Mouse (Mus musculus) layer of hippocampus, adult 2 months (tissue): ENCODE measurements at regions not wholly inside any gene's neighbourhood (a gene's known extent, or its start where the extent isn't known, plus 50 kb on each side); places are given as distances from the start of the nearest gene placed in this dataset.

Experiments
- DNase-seq, 2 experiments: peaks; one replicate each; pipeline ENCODE4 v3.0.0; 2022; ENCODE audit warnings: low spot score in 2 of 2
- H3K27ac ChIP-seq: fragments of 200-600 bp; 2 replicates; pipeline ENCODE4 v1.8.1; 2022
- H3K4me3 ChIP-seq: fragments of 200-600 bp; 2 replicates; pipeline ENCODE4 v1.8.1; 2022; ENCODE audit warnings: mild to moderate bottlenecking
- CTCF ChIP-seq: fragments of 200-600 bp; conservative IDR thresholded peaks from 2 replicates; pipeline ENCODE4 v1.8.1; 2022; ENCODE audit warnings: antibody characterized with exemption, mild to moderate bottlenecking, moderate library complexity

- TF ChIP-seq CTCF: no peak
- no peak for DNase-seq
- Histone ChIP-seq H3K27ac (no peak overlapping the region), H3K4me3 (no peak overlapping the region)
These were observed 532.7 kb downstream of the Tns1 start for GRCm38 (mm10) chr1:73591342-73592099.

DNA sequence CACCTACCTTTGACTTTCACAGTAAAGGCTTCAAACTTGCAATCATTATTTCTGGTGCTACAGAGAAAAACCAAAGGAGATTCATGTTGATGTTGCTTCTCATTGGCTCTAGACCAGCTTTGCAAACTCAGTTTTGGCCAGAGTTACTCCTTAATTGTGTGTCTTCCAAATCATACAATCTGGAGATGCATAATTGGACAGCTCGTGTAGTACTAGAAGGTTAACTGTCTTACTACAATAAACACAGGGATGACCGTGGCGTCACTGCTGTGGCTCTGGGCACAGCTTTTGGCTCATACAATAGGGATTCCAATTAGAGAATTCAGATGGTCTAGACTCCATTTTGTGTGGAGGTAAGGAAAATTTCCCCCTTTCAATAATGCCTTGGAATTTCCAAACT, 544.6 kb downstream of the Tns1 start:
- TF ChIP-seq CTCF: no peak
- no peak overlapping the region for H3K4me3 ChIP-seq
- no peak for DNase-seq
- no peak overlapping the region for H3K27ac ChIP-seq

DNA sequence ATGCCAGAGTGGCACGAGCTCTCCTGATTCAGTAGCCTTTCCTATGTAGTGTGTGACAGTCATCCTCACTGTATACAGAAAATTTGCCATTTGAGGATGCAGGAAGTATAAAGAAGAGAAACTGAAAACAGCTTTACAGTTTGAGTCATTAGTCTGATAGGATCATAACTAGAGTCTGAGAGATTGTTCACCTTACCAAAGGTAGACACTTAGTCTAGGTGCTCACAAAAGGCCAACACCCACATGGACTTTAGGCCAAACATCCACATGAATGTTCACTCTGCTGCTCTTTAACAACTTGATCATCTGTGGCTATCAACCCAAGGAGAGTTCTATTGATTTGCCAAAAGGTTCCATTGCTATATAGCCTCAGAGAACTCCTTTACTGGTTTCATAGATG, 547.2 kb downstream of the Tns1 start:
- no peak overlapping the region for H3K27ac ChIP-seq
- no peak for DNase-seq

GRCm38 (mm10) chr1:73575694-73576093, 548.6 kb downstream of the Tns1 start:
- Histone ChIP-seq H3K27ac (no peak overlapping the region), H3K4me3 (no peak overlapping the region)
- DNase-seq: no peak
- no peak for TF ChIP-seq CTCF

More for the DNA sequence above, 547.2 kb downstream of the Tns1 start:
- no peak overlapping the region for H3K4me3 ChIP-seq
- TF ChIP-seq CTCF: no peak

GRCm38 (mm10) chr1:73570944-73571343, 553.3 kb downstream of the Tns1 start:
- no peak for TF ChIP-seq CTCF
- DNase-seq: no peak
- Histone ChIP-seq H3K4me3 (no peak overlapping the region), H3K27ac (no peak overlapping the region)

DNA sequence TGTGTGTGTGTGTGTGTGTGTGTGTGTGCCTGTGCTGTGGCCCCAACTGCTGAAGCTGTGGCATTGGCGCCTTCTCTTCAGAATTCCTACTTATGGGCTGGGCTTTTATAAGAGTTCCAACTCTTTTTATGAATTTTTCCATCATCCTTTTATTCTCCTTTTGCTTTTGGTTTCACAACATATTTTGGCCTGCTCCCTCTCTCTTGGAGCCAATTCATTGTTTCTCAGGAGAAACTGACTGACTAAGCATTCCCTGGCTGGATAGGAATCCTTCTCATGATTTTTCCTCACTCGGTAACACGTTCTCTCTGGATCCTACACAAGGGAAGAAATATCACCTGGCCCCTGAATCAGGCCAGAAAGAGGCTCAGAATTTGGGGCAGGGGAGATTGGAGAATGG, 551.1 kb upstream of the Tnp1 start:
- Histone ChIP-seq H3K27ac (no peak overlapping the region), H3K4me3 (no peak overlapping the region)
- TF ChIP-seq CTCF: no peak
- DNase-seq: no peak

- no peak for DNase-seq
- Histone ChIP-seq H3K27ac (no peak overlapping the region), H3K4me3 (no peak overlapping the region)
- no peak for TF ChIP-seq CTCF
These were observed 544.9 kb upstream of the Tnp1 start for GRCm38 (mm10) chr1:73560594-73560993.

DNA sequence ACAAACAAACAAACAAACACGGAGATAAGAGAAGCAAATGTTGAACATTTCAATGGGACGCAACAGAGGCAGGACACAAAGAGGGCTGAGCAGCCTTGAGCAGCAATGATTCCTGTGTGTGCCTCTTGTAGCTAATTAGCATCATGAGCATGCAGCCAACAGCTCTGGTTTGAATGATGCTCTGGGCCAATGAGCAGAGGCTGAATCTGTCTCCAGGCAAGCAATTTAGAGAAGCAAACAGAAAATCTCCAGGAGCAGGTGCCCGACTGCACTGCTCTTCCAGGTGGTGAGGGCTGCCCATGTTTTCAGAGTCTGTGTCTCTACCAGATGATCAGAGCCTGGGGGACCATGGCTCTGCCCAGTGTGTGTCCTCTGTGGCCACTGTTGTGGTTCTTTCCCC, 532.2 kb upstream of the Tnp1 start:
- Histone ChIP-seq H3K4me3 (no peak overlapping the region), H3K27ac (no peak overlapping the region)
- peak in 1 of 2 experiments; percentile 14 for DNase-seq
- TF ChIP-seq CTCF: no peak

- no peak for TF ChIP-seq CTCF
- no peak for DNase-seq
- no peak overlapping the region for H3K4me3 ChIP-seq
- no peak overlapping the region for H3K27ac ChIP-seq
These were observed 529.7 kb upstream of the Tnp1 start for GRCm38 (mm10) chr1:73545401-73545800.

GRCm38 (mm10) chr1:73541371-73541770, 525.7 kb upstream of the Tnp1 start:
- TF ChIP-seq CTCF: no peak
- Histone ChIP-seq H3K27ac (no peak overlapping the region), H3K4me3 (no peak overlapping the region)
- no peak for DNase-seq

DNA sequence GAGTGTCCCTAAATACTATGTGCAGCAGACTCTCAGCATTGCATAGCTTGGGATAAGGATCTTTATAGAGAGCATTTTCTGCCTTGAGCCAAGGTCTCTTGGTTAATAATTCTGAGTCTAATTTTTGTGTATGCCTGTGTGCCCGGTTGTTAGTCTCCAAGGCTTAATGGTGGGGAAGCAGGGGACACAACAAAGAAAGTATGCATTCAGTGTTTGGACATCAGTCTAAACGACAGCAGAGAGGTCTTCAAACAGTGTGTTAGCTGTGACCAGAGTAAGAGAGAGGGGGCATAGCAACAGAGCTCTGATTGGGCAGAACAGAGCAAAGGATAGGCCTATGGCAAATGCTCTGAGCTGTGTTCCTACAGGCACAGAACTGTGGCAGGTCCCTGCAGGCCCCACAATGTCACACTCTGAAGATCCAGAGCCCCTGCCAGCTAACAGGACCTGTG, 522.7 kb upstream of the Tnp1 start:
- no peak for DNase-seq
- no peak overlapping the region for H3K27ac ChIP-seq

DNA sequence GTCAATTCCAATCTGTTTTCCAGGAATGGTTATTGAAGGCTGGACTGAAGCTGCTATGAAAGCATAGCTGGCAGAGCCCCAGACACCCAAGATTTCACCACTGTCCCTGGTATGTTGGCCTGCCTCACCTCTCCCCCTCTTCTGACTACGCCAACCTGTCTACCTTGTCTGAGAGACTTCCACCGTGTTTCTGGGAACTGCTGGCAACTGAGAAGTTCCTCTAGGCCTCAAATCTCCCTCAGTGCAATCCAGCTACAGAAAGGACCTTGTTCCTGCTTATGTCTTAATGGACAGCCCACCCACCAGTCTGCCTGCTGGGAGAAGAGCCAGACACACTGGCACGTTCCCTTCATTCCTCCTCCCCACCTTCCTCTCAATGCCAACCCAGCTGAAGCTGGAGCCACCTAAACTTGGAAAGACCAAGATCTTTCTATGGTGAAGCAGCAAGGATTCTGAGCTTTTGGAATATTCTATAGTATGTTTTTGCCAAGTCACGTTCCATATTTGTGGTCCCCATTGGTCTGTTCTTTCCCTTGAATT, 520.1 kb upstream of the Tnp1 start:
- no peak for TF ChIP-seq CTCF
- DNase-seq: no peak
- H3K27ac ChIP-seq: no peak overlapping the region
- H3K4me3 ChIP-seq: no peak overlapping the region

More for the DNA sequence above, 522.7 kb upstream of the Tnp1 start:
- TF ChIP-seq CTCF: no peak
- no peak overlapping the region for H3K4me3 ChIP-seq

- TF ChIP-seq CTCF: no peak
- Histone ChIP-seq H3K27ac (no peak overlapping the region), H3K4me3 (no peak overlapping the region)
- DNase-seq: no peak
These were observed 517.8 kb upstream of the Tnp1 start for GRCm38 (mm10) chr1:73533526-73533925.

GRCm38 (mm10) chr1:73532316-73532715, 516.6 kb upstream of the Tnp1 start:
- no peak for DNase-seq
- TF ChIP-seq CTCF: no peak
- H3K27ac ChIP-seq: no peak overlapping the region
- no peak overlapping the region for H3K4me3 ChIP-seq

- H3K27ac ChIP-seq: no peak overlapping the region
- H3K4me3 ChIP-seq: no peak overlapping the region
- no peak for TF ChIP-seq CTCF
- DNase-seq: no peak
These were observed 516.1 kb upstream of the Tnp1 start for GRCm38 (mm10) chr1:73531831-73532230.
